Mouse (Mus musculus): ENCODE data around the gene Kif4. TPM values are rescaled to one million over a fixed set of nuclear protein-coding genes. Genes with fewer than 3 reads are reported as not detected.

Gene Kif4
- polyA plus RNA-seq (2014; fragmentation: Illumina TruSeq; extraction: RNeasy Lipid Tissue Mini Kit (QIAGEN cat#74804); ENCODE audit: low read depth, low replicate concordance), result 0.16 TPM

GRCm38 (mm10) chrX:100625546-100625801 lies at the start of gene Kif4:
TSS of gene Kif4 (plus strand) at chrX:100625737.

GRCm38 (mm10) chrX:100594791-100595190 lies 30.7 kb upstream of the Kif4 start, which contains the start of gene P2ry4:
TSS of gene P2ry4 (minus strand) at chrX:100594869.

GRCm38 (mm10) chrX:100605314-100605713 lies 20.2 kb upstream of the Kif4 start, which contains the start of gene Arr3:
TSS of gene Arr3 (plus strand) at chrX:100605497.

GRCm38 (mm10) chrX:100625802-100626793 lies 561 bp downstream of the Kif4 start, which contains the start of gene Pdzd11:
TSS of gene Pdzd11 (minus strand) at chrX:100626568.

GRCm38 (mm10) chrX:100729665-100730188 lies 104.2 kb downstream of the Kif4 start, which contains the start of gene Gdpd2:
TSS of gene Gdpd2 (plus strand) at chrX:100729873.

GRCm38 (mm10) chrX:100767181-100767884 lies 141.8 kb downstream of the Kif4 start, which contains the start of gene Dlg3:
TSS of gene Dlg3 (plus strand) at chrX:100767722.

Other genes with a start within 250 kb of the Kif4 start
- not detected for gene Otud6a, start 196.7 kb upstream of the Kif4 start, polyA plus RNA-seq (2014; fragmentation: Illumina TruSeq; extraction: RNeasy Lipid Tissue Mini Kit (QIAGEN cat#74804); ENCODE audit: low read depth, low replicate concordance)
- 0.28 TPM for gene Awat2, start 183.0 kb upstream of the Kif4 start, polyA plus RNA-seq (2014; fragmentation: Illumina TruSeq; extraction: RNeasy Lipid Tissue Mini Kit (QIAGEN cat#74804); ENCODE audit: low read depth, low replicate concordance)
- 121 TPM for gene Igbp1, start 131.4 kb upstream of the Kif4 start, polyA plus RNA-seq (2014; fragmentation: Illumina TruSeq; extraction: RNeasy Lipid Tissue Mini Kit (QIAGEN cat#74804); ENCODE audit: low read depth, low replicate concordance)
- not detected for gene Dgat2l6, start 100.9 kb upstream of the Kif4 start, polyA plus RNA-seq (2014; fragmentation: Illumina TruSeq; extraction: RNeasy Lipid Tissue Mini Kit (QIAGEN cat#74804); ENCODE audit: low read depth, low replicate concordance)
- not detected for gene Awat1, start 53.5 kb upstream of the Kif4 start, polyA plus RNA-seq (2014; fragmentation: Illumina TruSeq; extraction: RNeasy Lipid Tissue Mini Kit (QIAGEN cat#74804); ENCODE audit: low read depth, low replicate concordance)
- not detected for gene P2ry4, start 30.9 kb upstream of the Kif4 start, polyA plus RNA-seq (2014; fragmentation: Illumina TruSeq; extraction: RNeasy Lipid Tissue Mini Kit (QIAGEN cat#74804); ENCODE audit: low read depth, low replicate concordance)
- not detected for gene Arr3, start 20.2 kb upstream of the Kif4 start, polyA plus RNA-seq (2014; fragmentation: Illumina TruSeq; extraction: RNeasy Lipid Tissue Mini Kit (QIAGEN cat#74804); ENCODE audit: low read depth, low replicate concordance)
- 73.7 TPM for gene Pdzd11, start 831 bp downstream of the Kif4 start, polyA plus RNA-seq (2014; fragmentation: Illumina TruSeq; extraction: RNeasy Lipid Tissue Mini Kit (QIAGEN cat#74804); ENCODE audit: low read depth, low replicate concordance)
- gene Gdpd2, start 104.1 kb downstream of the Kif4 start, polyA plus RNA-seq (2014; fragmentation: Illumina TruSeq; extraction: RNeasy Lipid Tissue Mini Kit (QIAGEN cat#74804); ENCODE audit: low read depth, low replicate concordance), result 0.69 TPM
- 21.2 TPM for gene Dlg3, start 142.0 kb downstream of the Kif4 start, polyA plus RNA-seq (2014; fragmentation: Illumina TruSeq; extraction: RNeasy Lipid Tissue Mini Kit (QIAGEN cat#74804); ENCODE audit: low read depth, low replicate concordance)